Mouse (Mus musculus) CH12F3 (cell line): Measurements from ENCODE around the gene Gss.

ENCODE experiments used
- in situ Hi-C: fragments of 300-500 bp; cut with MboI; formaldehyde crosslinking; loops from 2 replicates; pipeline ENCODE4 v1.14.3; 2020; ENCODE audit warnings: low sequenced_read_pairs

Gss gene

GRCm38 (mm10) chr2:155592137-155592853, at the start of gene Gss:
TSS of gene Gss (minus strand) at chr2:155592810.
- in situ Hi-C loops: no loop called here

DNA sequence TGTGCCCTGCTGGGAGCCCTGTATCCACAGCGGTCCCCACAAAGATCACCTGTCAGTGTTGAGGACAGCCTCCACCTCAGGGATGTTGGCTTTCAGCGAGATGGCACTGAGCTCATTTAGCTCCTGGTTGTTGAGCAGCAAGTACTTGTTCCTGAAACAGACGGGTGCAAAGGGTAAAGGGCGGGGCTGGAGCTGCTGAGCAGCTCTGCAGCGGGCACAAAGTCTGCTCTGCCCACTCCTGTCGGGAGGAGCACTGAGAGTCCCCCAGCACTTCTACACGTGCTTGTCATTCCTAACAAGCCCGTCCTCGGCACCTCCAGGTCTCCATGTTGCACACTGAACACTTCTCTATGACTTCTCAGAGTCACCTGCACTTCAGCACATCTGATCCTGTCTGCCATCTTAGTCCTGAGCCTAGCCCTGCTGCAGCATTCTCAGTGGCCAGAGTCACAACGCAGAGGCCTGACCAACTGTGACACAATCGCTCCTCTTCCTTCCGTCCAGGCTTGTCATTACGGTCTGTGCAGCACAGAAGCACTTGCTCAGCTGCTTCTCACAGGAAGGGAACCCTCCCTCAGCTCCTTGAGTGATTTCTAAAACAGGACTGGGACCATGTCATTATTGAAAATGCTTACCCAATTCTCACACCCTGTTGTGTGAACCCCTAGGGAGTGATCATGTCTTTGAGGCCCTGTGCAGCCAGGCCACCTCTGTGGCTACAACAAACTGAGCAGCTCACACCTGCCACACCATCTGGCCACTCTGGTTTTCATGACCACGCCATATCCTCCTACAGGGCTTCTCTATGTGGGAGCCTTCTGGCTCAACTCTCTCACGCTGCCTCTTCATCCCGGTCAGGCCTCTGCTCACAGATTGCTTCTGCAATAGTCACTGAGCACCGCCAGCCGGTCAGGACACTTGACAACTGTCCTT, 49.2 kb upstream of the Gss start:
- in situ Hi-C loops: no loop called here

GRCm38 (mm10) chr2:155640656-155641055, 48.0 kb upstream of the Gss start:
- in situ Hi-C loops: no loop called here

DNA sequence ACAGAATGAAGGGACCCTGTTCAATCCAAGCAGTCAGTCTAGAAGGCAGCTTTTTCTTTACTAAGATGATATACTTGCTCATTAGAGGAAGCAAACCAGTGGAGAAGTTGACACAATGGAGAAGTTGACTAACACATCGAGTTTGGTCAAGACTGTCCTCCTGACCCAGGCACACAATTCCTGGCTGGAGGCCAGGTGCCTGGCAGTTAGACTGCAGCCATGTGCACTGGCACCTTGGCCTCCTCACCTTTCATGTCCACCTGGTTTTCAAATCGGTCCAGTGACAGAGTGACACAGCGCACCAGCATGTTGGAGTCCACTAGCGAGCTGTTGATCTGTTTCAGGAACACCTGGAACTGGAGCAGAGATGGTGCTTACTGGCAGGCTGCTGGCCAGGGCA, 44.8 kb upstream of the Gss start:
- in situ Hi-C loops: no loop called here

DNA sequence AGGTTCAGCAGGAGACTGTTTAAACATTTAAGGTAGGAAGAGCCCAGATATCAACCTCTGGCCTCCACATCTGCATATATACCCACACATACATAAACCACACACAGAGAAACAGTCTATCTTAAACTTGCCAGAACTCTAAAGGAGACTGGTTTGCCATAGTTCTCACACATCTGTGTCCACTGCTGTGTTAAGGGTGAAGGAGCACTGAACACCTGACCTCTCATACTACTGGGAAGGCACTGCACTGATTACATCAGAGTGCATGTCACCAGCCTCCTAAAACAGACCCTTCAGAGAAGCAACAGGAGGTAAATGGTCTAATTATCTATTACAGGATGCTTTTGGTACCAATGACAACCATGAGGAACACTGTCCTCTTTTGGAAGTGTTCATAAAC, 44.3 kb upstream of the Gss start:
- in situ Hi-C loops: no loop called here

DNA sequence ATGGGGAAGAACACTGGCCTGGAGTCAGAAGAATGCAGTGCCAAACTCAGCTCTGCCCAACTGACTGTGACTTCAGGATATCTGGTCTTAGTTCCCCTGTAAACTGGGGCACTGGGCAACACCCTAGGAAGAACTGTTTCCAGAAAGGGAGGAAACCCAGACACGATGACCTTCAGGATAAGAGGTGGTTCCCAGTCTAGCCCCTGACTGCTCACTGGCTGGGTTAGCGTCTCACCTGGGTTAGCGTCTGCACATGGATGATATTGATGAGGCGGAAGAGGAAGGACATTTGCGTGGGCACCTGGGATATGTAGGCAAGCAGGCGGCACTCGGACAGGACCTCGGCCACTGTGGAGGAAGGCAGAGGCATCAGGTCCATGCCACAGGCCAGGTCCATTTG, 43.4 kb upstream of the Gss start:
- in situ Hi-C loops: no loop called here

GRCm38 (mm10) chr2:155634562-155634961, 42.0 kb upstream of the Gss start:
- in situ Hi-C loops: no loop called here

DNA sequence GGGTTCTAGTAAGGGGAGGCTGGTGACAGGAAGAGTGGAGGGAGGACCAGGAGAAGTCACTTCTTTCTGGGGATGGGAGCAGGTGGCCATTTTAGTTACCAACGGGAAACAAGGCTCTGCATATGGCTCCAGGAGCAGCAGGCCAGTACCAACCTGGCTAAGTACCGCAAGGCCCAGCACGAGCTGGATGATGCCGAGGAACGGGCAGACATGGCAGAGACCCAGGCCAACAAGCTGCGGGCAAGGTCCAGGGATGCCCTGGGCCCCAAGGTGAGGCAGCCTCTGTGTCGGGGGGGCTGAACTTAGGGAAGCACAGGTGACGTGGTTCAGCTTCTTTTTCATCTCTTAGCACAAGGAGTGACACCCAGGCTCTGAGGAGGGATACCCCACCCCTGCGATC, 41.1 kb upstream of the Gss start:
- in situ Hi-C loops: no loop called here

DNA sequence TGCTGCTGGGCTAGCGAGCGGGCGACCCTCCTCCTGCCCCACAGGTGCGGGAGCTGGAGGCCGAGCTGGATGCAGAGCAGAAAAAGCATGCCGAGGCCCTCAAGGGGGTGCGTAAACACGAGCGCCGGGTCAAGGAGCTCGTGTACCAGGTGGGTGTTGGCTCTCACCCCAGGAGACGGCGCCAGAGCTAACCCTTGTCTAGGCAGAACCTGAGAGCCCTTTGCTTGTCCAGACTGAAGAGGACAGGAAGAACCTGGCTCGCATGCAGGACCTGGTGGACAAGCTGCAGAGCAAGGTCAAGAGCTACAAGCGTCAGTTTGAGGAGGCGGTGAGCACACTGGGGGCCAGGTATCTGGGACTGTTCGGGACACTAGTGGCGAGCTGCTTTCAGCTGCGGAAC, 40.5 kb upstream of the Gss start:
- in situ Hi-C loops: no loop called here

DNA sequence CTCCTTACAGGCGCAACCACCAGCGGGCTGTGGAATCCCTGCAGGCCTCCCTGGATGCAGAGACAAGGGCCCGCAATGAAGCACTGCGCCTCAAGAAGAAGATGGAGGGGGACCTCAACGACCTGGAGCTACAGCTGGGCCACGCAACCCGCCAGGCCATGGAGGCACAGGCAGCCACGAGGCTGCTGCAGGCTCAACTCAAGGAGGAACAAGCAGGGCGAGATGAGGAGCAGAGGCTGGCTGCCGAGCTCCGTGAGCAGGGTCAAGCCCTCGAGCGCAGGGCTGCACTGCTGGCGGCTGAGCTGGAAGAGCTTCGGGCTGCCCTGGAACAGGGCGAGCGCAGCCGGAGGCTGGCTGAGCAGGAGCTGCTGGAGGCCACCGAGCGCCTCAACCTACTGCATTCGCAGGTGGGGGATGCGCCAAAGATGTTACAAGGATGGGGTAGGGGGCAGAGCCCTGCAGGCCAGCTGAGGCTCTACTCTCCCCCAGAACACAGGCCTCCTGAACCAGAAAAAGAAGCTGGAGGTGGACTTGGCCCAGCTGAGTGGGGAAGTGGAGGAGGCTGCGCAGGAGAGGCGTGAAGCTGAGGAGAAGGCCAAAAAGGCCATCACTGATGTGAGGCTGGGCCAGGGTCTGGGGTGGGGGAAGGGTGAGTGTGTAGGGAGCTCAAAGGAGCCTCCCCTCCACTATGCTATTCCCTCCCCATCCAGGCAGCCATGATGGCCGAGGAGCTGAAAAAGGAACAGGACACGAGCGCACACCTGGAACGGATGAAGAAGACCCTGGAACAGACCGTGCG, 39.7 kb upstream of the Gss start:
- in situ Hi-C loops: no loop called here

- in situ Hi-C loops: no loop called here
These were observed 38.2 kb upstream of the Gss start for GRCm38 (mm10) chr2:155630590-155631416.

DNA sequence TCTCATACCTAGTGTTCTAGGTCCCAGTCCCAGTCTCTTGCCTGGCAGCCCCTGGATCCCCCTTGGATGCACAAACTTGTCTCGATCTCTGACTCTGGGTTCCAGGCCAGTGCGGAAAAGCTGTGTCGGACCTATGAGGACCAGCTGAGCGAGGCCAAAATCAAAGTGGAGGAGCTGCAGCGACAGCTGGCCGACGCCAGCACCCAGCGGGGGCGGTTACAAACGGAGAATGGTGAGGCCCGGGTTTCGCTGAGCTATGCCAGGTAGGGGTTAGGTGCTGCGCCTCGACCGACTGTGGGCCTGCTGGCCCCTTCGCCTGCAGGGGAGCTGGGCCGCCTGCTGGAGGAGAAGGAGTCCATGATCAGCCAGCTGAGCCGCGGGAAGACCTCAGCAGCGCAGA, 37.5 kb upstream of the Gss start:
- in situ Hi-C loops: no loop called here

DNA sequence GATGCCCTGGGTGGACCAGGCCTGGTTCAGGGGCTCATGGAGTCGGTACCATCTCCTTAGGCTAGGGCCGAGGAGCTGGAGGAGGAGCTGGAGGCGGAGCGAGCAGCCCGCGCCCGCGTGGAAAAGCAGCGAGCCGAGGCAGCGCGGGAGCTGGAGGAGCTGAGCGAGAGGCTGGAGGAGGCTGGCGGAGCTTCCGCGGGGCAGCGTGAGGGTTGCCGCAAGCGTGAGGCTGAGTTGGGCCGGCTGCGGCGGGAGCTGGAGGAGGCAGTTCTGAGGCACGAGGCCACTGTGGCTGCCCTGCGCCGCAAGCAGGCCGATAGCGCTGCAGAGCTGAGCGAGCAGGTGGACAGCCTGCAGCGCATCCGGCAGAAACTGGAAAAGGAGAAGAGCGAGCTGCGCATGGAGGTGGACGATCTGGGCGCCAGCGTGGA, 36.6 kb upstream of the Gss start:
- in situ Hi-C loops: no loop called here

DNA sequence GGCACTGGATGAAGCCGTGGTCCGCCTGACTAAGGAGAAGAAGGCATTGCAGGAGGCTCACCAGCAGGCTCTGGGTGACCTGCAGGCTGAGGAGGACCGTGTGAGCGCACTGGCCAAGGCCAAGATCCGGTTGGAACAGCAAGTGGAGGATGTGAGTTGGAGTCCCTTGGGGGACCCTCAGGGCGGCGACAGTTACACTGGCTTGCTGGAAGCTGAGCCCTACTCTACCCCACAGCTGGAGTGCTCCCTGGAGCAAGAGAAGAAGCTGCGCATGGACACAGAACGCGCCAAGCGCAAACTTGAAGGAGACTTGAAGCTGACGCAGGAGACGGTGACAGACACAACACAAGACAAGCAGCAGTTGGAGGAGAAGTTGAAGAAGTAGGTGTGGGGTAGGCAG, 35.9 kb upstream of the Gss start:
- in situ Hi-C loops: no loop called here

DNA sequence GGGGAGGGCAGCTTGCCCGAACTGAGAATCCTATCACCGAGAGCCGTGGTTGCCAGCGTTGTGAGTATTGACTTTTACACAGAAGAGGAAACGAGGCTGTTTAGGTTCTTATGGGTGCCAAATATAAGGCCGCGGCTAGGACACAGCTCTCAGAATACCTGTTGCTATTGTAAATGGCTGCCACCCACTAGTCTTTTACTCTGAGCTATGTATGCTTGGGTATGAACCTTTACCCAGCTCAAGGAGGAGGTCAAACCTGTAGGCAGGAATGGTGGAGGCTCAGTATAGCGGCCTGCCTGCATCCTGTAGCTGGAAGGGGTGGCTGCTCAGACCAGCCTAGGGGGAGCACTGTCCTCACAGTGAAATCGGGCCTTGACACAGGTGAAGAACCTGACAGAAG, 35.5 kb upstream of the Gss start:
- in situ Hi-C loops: no loop called here

GRCm38 (mm10) chr2:155627030-155627738, 34.6 kb upstream of the Gss start:
- in situ Hi-C loops: no loop called here

DNA sequence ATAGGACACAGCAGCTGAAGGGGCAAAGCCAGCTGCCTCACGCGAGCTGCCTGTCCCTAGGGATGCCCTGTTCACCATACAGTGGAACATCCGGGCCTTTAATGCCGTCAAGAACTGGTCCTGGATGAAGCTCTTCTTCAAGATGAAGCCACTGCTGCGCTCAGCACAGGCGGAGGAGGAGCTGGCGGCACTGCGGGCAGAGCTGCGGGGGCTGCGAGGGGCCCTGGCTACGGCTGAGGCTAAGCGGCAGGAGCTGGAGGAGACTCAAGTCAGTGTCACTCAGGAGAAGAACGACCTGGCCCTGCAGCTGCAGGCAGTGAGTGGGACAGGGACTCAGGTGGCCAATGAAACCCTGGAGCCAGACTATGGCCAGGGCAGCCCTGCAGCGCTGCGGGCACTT, 33.7 kb upstream of the Gss start:
- in situ Hi-C loops: no loop called here

DNA sequence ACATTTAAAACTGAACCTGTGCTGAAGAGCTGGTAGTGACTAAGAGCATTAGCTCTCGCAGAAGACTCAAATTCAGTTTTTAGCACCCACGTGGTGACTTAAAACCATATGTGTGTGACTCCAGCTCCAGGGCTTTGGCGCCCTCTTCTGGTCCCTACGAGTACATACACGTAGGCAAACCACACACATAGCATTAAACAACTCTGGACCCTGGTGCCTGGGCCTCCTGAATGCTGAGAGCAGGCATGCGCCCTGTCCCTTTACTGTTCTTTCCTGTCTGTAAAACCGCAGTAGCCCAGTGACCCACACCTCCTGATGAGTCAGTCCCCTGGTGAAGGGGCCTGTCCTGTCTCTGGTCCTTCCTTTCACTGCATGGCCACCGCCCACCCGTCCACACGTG, 32.1 kb upstream of the Gss start:
- in situ Hi-C loops: loop anchor here (5.0 kb wide), 1 partner anchor 112 kb away; no protein-coding TSS in a partner anchor

DNA sequence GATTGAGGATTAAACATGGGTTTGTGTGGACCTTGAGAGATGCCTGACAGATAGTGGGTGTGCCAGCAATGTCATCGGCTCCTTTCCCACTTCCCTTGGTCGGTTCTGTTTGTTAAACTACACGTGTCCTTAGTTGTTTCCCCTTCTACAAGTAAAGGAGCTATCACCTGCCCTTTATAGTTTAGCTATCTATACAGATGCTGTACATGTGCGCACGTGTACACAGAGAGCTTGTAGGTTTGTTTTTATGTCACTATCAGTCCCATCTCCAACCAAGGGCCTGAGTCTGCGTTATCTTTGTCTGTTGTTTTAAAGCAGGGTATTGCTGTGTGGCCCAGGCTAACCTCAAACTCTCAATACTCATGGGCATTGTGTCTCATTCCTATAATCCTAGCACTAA, 31.4 kb upstream of the Gss start:
- in situ Hi-C loops: loop anchor here (5.0 kb wide), 1 partner anchor 112 kb away; no protein-coding TSS in a partner anchor

DNA sequence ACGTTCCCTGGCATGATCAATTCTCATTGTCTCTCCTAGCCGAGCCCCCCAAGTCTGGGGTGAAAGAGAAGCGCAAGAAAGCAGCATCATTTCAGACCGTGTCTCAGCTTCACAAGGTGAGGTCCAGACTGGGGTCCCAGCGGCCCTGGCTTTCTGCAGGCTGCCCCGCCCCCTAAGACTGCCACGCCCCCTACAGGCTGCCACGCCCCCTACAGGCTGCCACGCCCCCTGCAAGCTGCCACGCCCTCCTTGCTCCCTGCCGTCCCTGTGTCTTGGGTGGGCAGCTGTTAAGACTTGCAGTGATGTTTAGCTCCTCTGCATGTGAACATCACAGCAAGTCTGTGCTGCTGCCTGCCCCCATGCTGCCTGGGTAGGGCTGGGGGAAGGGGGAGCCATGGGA, 30.0 kb upstream of the Gss start:
- in situ Hi-C loops: loop anchor here (5.0 kb wide), 1 partner anchor 110 kb away; no protein-coding TSS in a partner anchor
